Mouse (Mus musculus) embryonic fibroblast, embryonic 13.5 days (primary cell): ENCODE data around the gene Slc2a3.

Experiments
- CTCF ChIP-seq: IDR thresholded peaks from 2 replicates; pipeline ENCODE4 v1.5.1; 2011; ENCODE audit warnings: mild to moderate bottlenecking, control low read depth, low read length, moderate library complexity, borderline replicate concordance; ENCODE audit not compliant: insufficient read depth
- POLR2A ChIP-seq: IDR thresholded peaks from 2 replicates; pipeline ENCODE4 v1.6.1; 2011; ENCODE audit warnings: low read depth, mild to moderate bottlenecking, control low read depth, low read length, moderate library complexity

- no peak for TF ChIP-seq CTCF
- no peak for TF ChIP-seq POLR2A
Measured at GRCm38 (mm10) chr6:122813640-122814039, 12.2 kb upstream of the Slc2a3 start.
